Mouse (Mus musculus) ES-Bruce4 (cell line): Measurements from ENCODE around the gene Bag6. TPM values are rescaled to one million over a fixed set of nuclear protein-coding genes. Genes with fewer than 3 reads are reported as not detected.

Source experiments
- H3K27ac ChIP-seq: 2 replicates; pipeline ENCODE4 v1.5.1; 2012; ENCODE audit warnings: low read length, inconsistent platforms; ENCODE audit not compliant: insufficient read depth
- H3K27me3 ChIP-seq: 2 replicates; pipeline ENCODE4 v1.6.1; 2012; ENCODE audit warnings: mild to moderate bottlenecking, low read length, inconsistent platforms; ENCODE audit not compliant: control insufficient read depth, poor library complexity, insufficient read depth, severe bottlenecking
- H3K36me3 ChIP-seq: 2 replicates; pipeline ENCODE4 v1.6.1; 2012; ENCODE audit warnings: inconsistent platforms, mild to moderate bottlenecking, low read length, moderate library complexity; ENCODE audit not compliant: control insufficient read depth, poor library complexity, insufficient read depth, severe bottlenecking
- H3K4me1 ChIP-seq: one replicate; pipeline ENCODE4 v1.8.1; 2011; ENCODE audit warnings: low read length; ENCODE audit not compliant: control insufficient read depth, insufficient read depth
- H3K4me3 ChIP-seq: 2 replicates; pipeline ENCODE4 v1.5.1; 2011; ENCODE audit warnings: low read depth, mild to moderate bottlenecking, low read length
- H3K9ac ChIP-seq: 2 replicates; pipeline ENCODE4 v1.6.1; 2012; ENCODE audit warnings: low read depth, mild to moderate bottlenecking, inconsistent platforms; ENCODE audit not compliant: poor library complexity, severe bottlenecking
- H3K9me3 ChIP-seq: replicated peaks from 2 replicates; pipeline ENCODE4 v1.6.1; 2012; ENCODE audit warnings: mild to moderate bottlenecking, low read length, inconsistent platforms; ENCODE audit not compliant: control insufficient read depth, poor library complexity, insufficient read depth, severe bottlenecking
- CTCF ChIP-seq: IDR thresholded peaks from one replicate; pipeline ENCODE4 v1.8.1; 2011; ENCODE audit warnings: low read depth, low read length
- EP300 ChIP-seq: IDR thresholded peaks from 2 replicates; pipeline ENCODE4 v1.6.1; 2011; ENCODE audit warnings: low read depth, low read length; ENCODE audit not compliant: insufficient read depth
- POLR2A ChIP-seq: IDR thresholded peaks from one replicate; pipeline ENCODE4 v1.8.1; 2011; ENCODE audit warnings: low read length; ENCODE audit not compliant: insufficient read depth
- polyA plus RNA-seq: library from polyadenylated mRNA; stranded (reverse); fragments of >200 nt; gene quantifications from 2 replicates; pipeline ENCODE4 v1.2.4, GENCODE M21; 2011; ENCODE audit warnings: low read depth; ENCODE audit not compliant: missing spikeins, insufficient read depth, insufficient read length

The Bag6 gene
- polyA plus RNA-seq, 1 experiment: 231 TPM

DNA sequence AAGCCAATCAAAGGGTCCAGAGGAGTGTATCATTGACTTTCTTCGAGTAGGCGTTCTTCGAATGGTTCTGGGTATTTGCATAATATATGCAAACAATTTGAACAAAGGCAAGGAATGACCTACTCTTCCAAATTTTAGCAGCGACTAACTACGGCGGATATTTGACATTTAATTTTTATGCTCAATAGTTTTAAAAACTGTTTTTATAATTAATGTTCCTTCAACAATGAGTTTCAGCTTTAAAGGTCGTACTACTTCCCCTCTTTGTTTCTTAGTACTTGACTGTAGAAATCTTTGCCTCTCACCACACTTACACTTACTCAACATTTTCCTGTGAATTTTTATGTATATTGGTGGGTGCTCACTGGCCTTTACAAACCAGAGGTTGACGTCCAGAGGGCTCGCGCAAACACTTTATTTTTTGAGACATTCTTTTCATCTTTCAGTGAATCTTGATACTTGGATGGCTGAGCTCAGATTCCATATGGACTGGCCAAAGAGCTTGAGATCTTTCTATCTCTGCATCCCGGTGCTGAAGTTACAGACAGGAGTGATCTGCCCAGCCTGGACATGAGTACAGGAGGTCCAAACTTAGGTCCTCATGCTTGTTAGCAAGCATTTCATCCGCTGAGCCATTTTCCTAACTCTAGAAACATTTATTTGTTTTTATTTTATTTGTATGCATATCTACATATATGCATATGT, 30.6 kb downstream of the Bag6 start:
- H3K9me3 ChIP-seq: no peaks in the 10 kb centered on the region
- H3K36me3 ChIP-seq: peaks cover 21% of the 10 kb centered on the region
- H3K4me3 ChIP-seq: peak overlapping the region; percentile 85
- peak overlapping the region; percentile 94 for H3K27ac ChIP-seq
- H3K4me1 ChIP-seq: no peaks in the 10 kb centered on the region
- peak overlapping the region; percentile 60 for H3K9ac ChIP-seq
- no peak for TF ChIP-seq EP300
- no peak for TF ChIP-seq CTCF
- no peak for TF ChIP-seq POLR2A
- no peaks in the 10 kb centered on the region for H3K27me3 ChIP-seq

DNA sequence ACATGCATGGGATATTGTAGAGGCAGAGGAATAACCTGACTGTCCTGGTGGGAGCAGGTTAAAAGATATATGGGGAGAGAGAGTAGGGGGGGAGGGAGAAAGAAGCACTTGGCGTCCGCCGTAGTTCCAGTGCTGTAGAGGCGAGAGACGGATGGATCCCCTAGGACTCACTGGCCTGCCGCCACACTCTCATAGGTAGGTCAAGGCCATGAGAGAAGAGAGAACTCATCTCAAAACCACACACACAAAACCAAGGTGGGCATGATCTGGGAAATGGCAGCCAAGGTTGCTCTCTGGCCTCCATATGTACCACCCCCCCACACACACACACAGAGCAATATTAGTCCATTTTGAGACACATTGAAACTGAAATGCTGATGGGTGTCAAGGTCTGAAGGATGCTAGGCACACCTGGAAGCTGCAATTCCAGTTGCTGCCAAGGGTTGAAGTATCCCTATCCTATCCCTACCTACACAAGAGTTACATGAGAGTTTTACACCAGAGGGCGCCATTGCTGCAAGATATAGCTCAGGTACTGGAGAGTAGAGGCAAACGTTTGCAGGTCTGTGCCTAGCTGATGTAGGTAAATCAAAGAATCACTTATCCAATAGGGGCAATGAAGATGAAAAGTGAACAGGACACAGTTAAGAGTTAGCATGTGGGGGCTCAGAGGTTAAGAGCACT, 31.5 kb downstream of the Bag6 start:
- H3K27me3 ChIP-seq: no peaks in the 10 kb centered on the region
- H3K4me3 ChIP-seq: no peak overlapping the region
- no peaks in the 10 kb centered on the region for H3K9me3 ChIP-seq
- no peak overlapping the region for H3K27ac ChIP-seq
- TF ChIP-seq EP300 (no peak), CTCF (peak; percentile 43)
- H3K4me1 ChIP-seq: no peaks in the 10 kb centered on the region
- H3K9ac ChIP-seq: no peak overlapping the region
- peaks cover 12% of the 10 kb centered on the region for H3K36me3 ChIP-seq

DNA sequence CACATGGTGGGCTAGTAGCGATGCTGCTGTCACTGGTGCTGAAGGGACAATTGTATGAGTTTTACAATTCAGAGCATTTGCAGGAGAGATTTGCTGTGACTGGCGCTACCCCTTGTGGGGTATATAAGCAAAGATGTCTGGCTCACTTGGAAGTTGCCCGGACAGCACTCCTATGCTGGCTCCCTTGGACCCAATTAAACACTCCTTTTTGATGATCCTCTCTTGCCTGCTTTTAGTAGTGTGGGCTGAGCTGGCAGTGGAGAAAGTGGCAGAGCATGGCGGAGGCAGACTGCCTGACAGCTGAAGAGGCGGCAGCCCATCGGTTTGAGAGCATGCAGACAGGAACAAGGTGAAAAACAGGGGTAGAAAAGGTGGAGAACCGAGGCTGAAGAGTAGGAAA, 32.8 kb downstream of the Bag6 start:
- H3K36me3 ChIP-seq: no peaks in the 10 kb centered on the region
- H3K9me3 ChIP-seq: no peaks in the 10 kb centered on the region
- TF ChIP-seq EP300: no peak
- TF ChIP-seq POLR2A: no peak
- no peak for TF ChIP-seq CTCF
- no peak overlapping the region for H3K27ac ChIP-seq
- no peak overlapping the region for H3K9ac ChIP-seq
- no peak overlapping the region for H3K4me3 ChIP-seq
- H3K27me3 ChIP-seq: no peaks in the 10 kb centered on the region
- no peaks in the 10 kb centered on the region for H3K4me1 ChIP-seq

DNA sequence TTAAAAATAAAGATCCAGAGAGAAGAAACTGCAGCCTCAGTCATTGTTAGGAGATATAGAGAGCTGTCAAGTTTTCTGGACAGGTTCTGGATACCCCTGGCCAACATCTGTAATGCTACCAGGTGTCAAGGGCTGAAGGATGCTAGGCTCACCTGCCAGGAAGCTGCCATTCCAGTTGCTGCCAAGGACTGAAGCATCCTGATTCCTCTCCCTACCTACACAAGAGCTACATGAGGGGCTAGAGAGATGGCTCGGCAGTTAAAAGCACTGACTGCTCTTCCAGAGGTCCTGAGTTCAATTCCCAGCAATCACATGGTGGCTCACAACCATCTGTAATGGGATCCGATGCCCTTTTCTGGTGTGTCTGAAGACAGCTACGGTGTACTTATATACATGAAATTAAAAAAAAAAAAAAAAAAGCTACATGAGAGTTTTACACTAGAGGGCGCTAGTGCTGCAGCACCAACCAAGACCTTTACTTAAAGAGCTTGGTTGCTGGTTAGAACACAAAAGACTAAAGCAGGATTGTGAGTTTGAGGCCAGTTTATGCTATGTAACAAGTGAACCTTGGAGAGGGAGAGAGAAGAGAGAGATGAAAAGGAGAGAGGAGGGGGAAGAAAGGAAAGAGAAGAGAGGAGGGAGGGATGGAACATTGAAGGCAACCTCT, 33.7 kb downstream of the Bag6 start:
- H3K36me3 ChIP-seq: no peaks in the 10 kb centered on the region
- no peaks in the 10 kb centered on the region for H3K4me1 ChIP-seq
- no peak overlapping the region for H3K9ac ChIP-seq
- no peak overlapping the region for H3K27ac ChIP-seq
- no peaks in the 10 kb centered on the region for H3K9me3 ChIP-seq
- H3K4me3 ChIP-seq: no peak overlapping the region
- no peaks in the 10 kb centered on the region for H3K27me3 ChIP-seq
- TF ChIP-seq EP300: no peak
- TF ChIP-seq CTCF: no peak
- TF ChIP-seq POLR2A: no peak

DNA sequence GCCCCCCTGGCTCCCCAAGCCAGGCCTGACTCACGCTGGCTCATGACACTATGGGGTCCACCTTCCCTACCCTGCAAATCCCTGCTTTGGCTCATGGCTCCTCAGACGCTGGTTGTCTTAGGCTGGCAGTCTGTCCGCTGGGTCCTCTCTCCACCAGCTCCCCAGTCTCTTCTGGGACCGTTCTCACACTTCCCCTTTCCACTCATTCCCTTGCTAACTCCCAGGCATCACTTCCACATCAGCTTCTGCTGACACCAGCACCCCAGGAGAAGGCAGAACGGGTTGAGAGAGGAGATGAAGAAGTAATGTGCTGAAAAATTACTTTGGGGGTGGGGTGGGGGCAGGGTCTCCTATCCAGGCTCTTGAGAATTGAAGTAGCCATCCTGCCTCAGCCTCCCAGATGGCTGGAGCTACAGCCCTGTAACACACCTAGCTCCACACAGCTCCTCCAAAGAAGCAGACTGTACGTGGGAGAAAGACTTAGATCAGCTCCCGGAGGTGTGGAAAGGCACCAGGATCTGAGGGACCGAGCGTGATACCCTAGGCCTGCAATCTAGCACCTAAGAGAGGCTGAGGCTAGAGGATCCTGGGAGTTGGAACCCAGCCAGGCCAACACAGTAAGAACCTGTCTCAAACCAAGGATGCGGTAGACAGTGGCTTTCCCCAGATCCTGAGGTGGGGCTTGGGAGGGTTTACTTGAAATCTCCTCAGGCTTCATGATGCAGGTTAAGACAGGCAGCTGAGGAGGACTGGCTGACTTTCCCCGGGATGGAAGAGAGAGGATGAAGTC, 37.7 kb downstream of the Bag6 start:
- Histone ChIP-seq H3K4me3 (no peak overlapping the region), H3K4me1 (no peaks in the 10 kb centered on the region), H3K9ac (no peak overlapping the region), H3K9me3 (no peaks in the 10 kb centered on the region), H3K27ac (no peak overlapping the region), H3K36me3 (no peaks in the 10 kb centered on the region), H3K27me3 (no peaks in the 10 kb centered on the region)
- TF ChIP-seq EP300 (no peak), POLR2A (no peak)
